Comparison of ENCODE assay signal across 12 mouse cellular contexts in genomic region chr11:62264018-62264417, GRCm38 (mm10).
"Had no signal": no experiment of that assay in that cellular context is flagged by ENCODE, and none has a peak within 500 bp of the region (broad histone marks: within the 10 kb centered on the region; RNA-seq: fewer than 3 reads in every experiment).

No protein-coding gene starts in this region.

- ATAC-seq: liver, embryonic 12.5 days had no signal

- H3K4me2 ChIP-seq: limb, embryonic 13.5 days; liver, embryonic 12.5 days; liver, embryonic 15.5 days; lung, embryonic 15.5 days had no signal

- H3K27ac ChIP-seq: kidney, postnatal 0 days; limb, embryonic 10.5 days; limb, embryonic 13.5 days; liver, embryonic 12.5 days; liver, embryonic 15.5 days; lung, embryonic 15.5 days; midbrain, embryonic 10.5 days had no signal

- H3K36me3 ChIP-seq: liver, embryonic 12.5 days; liver, embryonic 15.5 days; lung, embryonic 15.5 days; midbrain, embryonic 10.5 days had no signal

- H3K9ac ChIP-seq: limb, embryonic 13.5 days; liver, embryonic 12.5 days; liver, embryonic 15.5 days; lung, embryonic 15.5 days had no signal

- H3K27me3 ChIP-seq: limb, embryonic 13.5 days; megakaryocyte, embryonic 14.5 days had no signal

- DNase-seq: kidney, adult 2 months; liver; thymus, adult 18-20 months; thymus, postnatal 36 days had no signal

- H3K4me1 ChIP-seq: liver, embryonic 15.5 days had no signal

- H3K9me3 ChIP-seq: limb, embryonic 10.5 days; limb, embryonic 13.5 days; liver, embryonic 12.5 days; liver, embryonic 15.5 days; lung, embryonic 15.5 days; megakaryocyte, embryonic 14.5 days; midbrain, embryonic 10.5 days had no signal

- H3K4me3 ChIP-seq: limb, embryonic 10.5 days; limb, embryonic 13.5 days; liver, embryonic 12.5 days; liver, embryonic 15.5 days; lung, embryonic 15.5 days; megakaryocyte, embryonic 14.5 days; midbrain, embryonic 10.5 days had no signal
